Mouse (Mus musculus): ENCODE data around the gene Btbd1. TPM values are rescaled to one million over a fixed set of nuclear protein-coding genes. Genes with fewer than 3 reads are reported as not detected.

The Btbd1 gene
- polyA plus RNA-seq, 1 experiment from 2014 or later, result 100 TPM

- H3K27me3 ChIP-seq (ENCODE audit: control insufficient read depth, insufficient read depth, low read length), result no peaks in the 10 kb centered on the region
- H3K9ac ChIP-seq (ENCODE audit: low read length), result peak overlapping the region; percentile 79
- DNase-seq (ENCODE audit: low spot score) (no peak), ATAC-seq (ENCODE audit: insufficient read depth, low FRiP score, low TSS enrichment) (no peak)
- no peaks in the 10 kb centered on the region for H3K9me3 ChIP-seq (ENCODE audit: control insufficient read depth, low read length)
- 9% methylated on average over 5 of the region's 5 CpGs for WGBS
- peak overlapping the region; percentile 97 for H3K27ac ChIP-seq (ENCODE audit: low read depth, low read length)
- H3K4me1 ChIP-seq (ENCODE audit: control insufficient read depth, insufficient read depth, low read length), result peaks cover 3% of the 10 kb centered on the region; the same call in 1 of the 2 replicates
- H3K36me3 ChIP-seq (ENCODE audit: control insufficient read depth, insufficient read depth, low read length), result no peaks in the 10 kb centered on the region
- H3K4me3 ChIP-seq (ENCODE audit: low read depth, low read length), result peak overlapping the region; percentile 62
- peak overlapping the region; percentile 49 for H3K4me2 ChIP-seq (ENCODE audit: low read depth)
These were observed 40.7 kb downstream of the Btbd1 start for GRCm38 (mm10) chr7:81788536-81788935.

- Histone ChIP-seq H3K4me1 (ENCODE audit: control insufficient read depth, insufficient read depth, low read length) (no peaks in the 10 kb centered on the region), H3K27me3 (ENCODE audit: control insufficient read depth, insufficient read depth, low read length) (no peaks in the 10 kb centered on the region), H3K4me2 (ENCODE audit: low read depth) (no peak overlapping the region), H3K9ac (ENCODE audit: low read length) (no peak overlapping the region), H3K27ac (ENCODE audit: low read depth, low read length) (no peak overlapping the region), H3K36me3 (ENCODE audit: control insufficient read depth, insufficient read depth, low read length) (peaks cover 13% of the 10 kb centered on the region), H3K4me3 (ENCODE audit: low read depth, low read length) (no peak overlapping the region), H3K9me3 (ENCODE audit: control insufficient read depth, low read length) (no peaks in the 10 kb centered on the region)
- ATAC-seq (ENCODE audit: insufficient read depth, low FRiP score, low TSS enrichment), result no peak
- no peak for DNase-seq (ENCODE audit: low spot score)
- 85% methylated on average over 10 of the region's 10 CpGs for WGBS
These were observed 51.5 kb downstream of the Btbd1 start for GRCm38 (mm10) chr7:81777667-81778218.

GRCm38 (mm10) chr7:81775325-81775724 lies 53.9 kb downstream of the Btbd1 start:
- H3K4me2 ChIP-seq (ENCODE audit: low read depth), result no peak overlapping the region
- WGBS, result 88% methylated on average over 5 of the region's 5 CpGs
- peaks cover 5% of the 10 kb centered on the region; the same call in 1 of the 2 replicates for H3K36me3 ChIP-seq (ENCODE audit: control insufficient read depth, insufficient read depth, low read length)
- H3K27ac ChIP-seq (ENCODE audit: low read depth, low read length), result no peak overlapping the region
- no peak for DNase-seq (ENCODE audit: low spot score)
- H3K9me3 ChIP-seq (ENCODE audit: control insufficient read depth, low read length), result no peaks in the 10 kb centered on the region
- H3K27me3 ChIP-seq (ENCODE audit: control insufficient read depth, insufficient read depth, low read length), result no peaks in the 10 kb centered on the region
- no peak overlapping the region for H3K4me3 ChIP-seq (ENCODE audit: low read depth, low read length)
- no peak overlapping the region for H3K9ac ChIP-seq (ENCODE audit: low read length)
- ATAC-seq (ENCODE audit: insufficient read depth, low FRiP score, low TSS enrichment), result no peak
- no peaks in the 10 kb centered on the region for H3K4me1 ChIP-seq (ENCODE audit: control insufficient read depth, insufficient read depth, low read length)

- no peaks in the 10 kb centered on the region for H3K27me3 ChIP-seq (ENCODE audit: control insufficient read depth, insufficient read depth, low read length)
- DNase-seq (ENCODE audit: low spot score) (no peak), ATAC-seq (ENCODE audit: insufficient read depth, low FRiP score, low TSS enrichment) (no peak)
- H3K36me3 ChIP-seq (ENCODE audit: control insufficient read depth, insufficient read depth, low read length), result no peaks in the 10 kb centered on the region
- WGBS, result 84% methylated on average over 10 of the region's 10 CpGs
- H3K4me2 ChIP-seq (ENCODE audit: low read depth), result no peak overlapping the region
- H3K9me3 ChIP-seq (ENCODE audit: control insufficient read depth, low read length), result no peaks in the 10 kb centered on the region
- H3K4me3 ChIP-seq (ENCODE audit: low read depth, low read length), result no peak overlapping the region
- no peaks in the 10 kb centered on the region for H3K4me1 ChIP-seq (ENCODE audit: control insufficient read depth, insufficient read depth, low read length)
- no peak overlapping the region for H3K27ac ChIP-seq (ENCODE audit: low read depth, low read length)
- no peak overlapping the region for H3K9ac ChIP-seq (ENCODE audit: low read length)
These were observed 56.3 kb downstream of the Btbd1 start for GRCm38 (mm10) chr7:81772786-81773539.

- H3K4me2 ChIP-seq (ENCODE audit: low read depth), result peak overlapping the region; percentile 93
- peak; percentile 40 for DNase-seq (ENCODE audit: low spot score)
- no peaks in the 10 kb centered on the region for H3K27me3 ChIP-seq (ENCODE audit: control insufficient read depth, insufficient read depth, low read length)
- peak overlapping the region; percentile 85 for H3K9ac ChIP-seq (ENCODE audit: low read length)
- WGBS, result 2% methylated on average over 58 of the region's 60 CpGs
- H3K4me3 ChIP-seq (ENCODE audit: low read depth, low read length), result peak overlapping the region; percentile 75
- peak; percentile 75 for ATAC-seq (ENCODE audit: insufficient read depth, low FRiP score, low TSS enrichment)
- no peaks in the 10 kb centered on the region for H3K9me3 ChIP-seq (ENCODE audit: control insufficient read depth, low read length)
- H3K36me3 ChIP-seq (ENCODE audit: control insufficient read depth, insufficient read depth, low read length), result no peaks in the 10 kb centered on the region
- peaks cover 6% of the 10 kb centered on the region; the same call in 1 of the 2 replicates for H3K4me1 ChIP-seq (ENCODE audit: control insufficient read depth, insufficient read depth, low read length)
- peak overlapping the region; percentile 28 for H3K27ac ChIP-seq (ENCODE audit: low read depth, low read length)
These were observed 66.0 kb downstream of the Btbd1 start for GRCm38 (mm10) chr7:81763110-81763845.

GRCm38 (mm10) chr7:81762180-81763109 lies 66.8 kb downstream of the Btbd1 start, which contains the start of gene Ramac:
Gene Ramac, plus strand, starts transcription at chr7:81762925.
- Histone ChIP-seq H3K27me3 (ENCODE audit: control insufficient read depth, insufficient read depth, low read length) (no peaks in the 10 kb centered on the region), H3K36me3 (ENCODE audit: control insufficient read depth, insufficient read depth, low read length) (no peaks in the 10 kb centered on the region), H3K9ac (ENCODE audit: low read length) (peak within 1 kb of the TSS; percentile 85), H3K9me3 (ENCODE audit: control insufficient read depth, low read length) (no peaks in the 10 kb centered on the region), H3K4me1 (ENCODE audit: control insufficient read depth, insufficient read depth, low read length) (peaks cover 6% of the 10 kb centered on the region; the same call in 1 of the 2 replicates), H3K4me2 (ENCODE audit: low read depth) (peak within 1 kb of the TSS; percentile 93), H3K4me3 (ENCODE audit: low read depth, low read length) (peak within 1 kb of the TSS; percentile 75), H3K27ac (ENCODE audit: low read depth, low read length) (peak within 1 kb of the TSS; percentile 56)
- peak; percentile 95 for ATAC-seq (ENCODE audit: insufficient read depth, low FRiP score, low TSS enrichment)
- DNase-seq (ENCODE audit: low spot score), result peak; percentile 96
- WGBS, result under 1% methylated on average over 56 of the region's 56 CpGs

GRCm38 (mm10) chr7:81747956-81748355 lies 81.3 kb downstream of the Btbd1 start:
- whole genome bisulfite sequencing, result 87% methylated on average over 3 of the region's 3 CpGs
- no peaks in the 10 kb centered on the region for H3K36me3 ChIP-seq (ENCODE audit: control insufficient read depth, insufficient read depth, low read length)
- H3K27me3 ChIP-seq (ENCODE audit: control insufficient read depth, insufficient read depth, low read length), result no peaks in the 10 kb centered on the region
- DNase-seq (ENCODE audit: low spot score) (no peak), ATAC-seq (ENCODE audit: insufficient read depth, low FRiP score, low TSS enrichment) (no peak)
- no peak overlapping the region for H3K9ac ChIP-seq (ENCODE audit: low read length)
- no peak overlapping the region for H3K27ac ChIP-seq (ENCODE audit: low read depth, low read length)
- no peak overlapping the region for H3K4me3 ChIP-seq (ENCODE audit: low read depth, low read length)
- H3K4me2 ChIP-seq (ENCODE audit: low read depth), result no peak overlapping the region
- no peaks in the 10 kb centered on the region for H3K4me1 ChIP-seq (ENCODE audit: control insufficient read depth, insufficient read depth, low read length)
- H3K9me3 ChIP-seq (ENCODE audit: control insufficient read depth, low read length), result no peaks in the 10 kb centered on the region

- no peak for ATAC-seq (ENCODE audit: insufficient read depth, low FRiP score, low TSS enrichment)
- no peak overlapping the region for H3K9ac ChIP-seq (ENCODE audit: low read length)
- H3K9me3 ChIP-seq (ENCODE audit: control insufficient read depth, low read length), result no peaks in the 10 kb centered on the region
- H3K27me3 ChIP-seq (ENCODE audit: control insufficient read depth, insufficient read depth, low read length), result no peaks in the 10 kb centered on the region
- no peak overlapping the region for H3K27ac ChIP-seq (ENCODE audit: low read depth, low read length)
- 79% methylated on average over 4 of the region's 4 CpGs for WGBS
- H3K4me3 ChIP-seq (ENCODE audit: low read depth, low read length), result no peak overlapping the region
- peak; percentile 34 for DNase-seq (ENCODE audit: low spot score)
- H3K36me3 ChIP-seq (ENCODE audit: control insufficient read depth, insufficient read depth, low read length), result no peaks in the 10 kb centered on the region
- H3K4me2 ChIP-seq (ENCODE audit: low read depth), result no peak overlapping the region
- no peaks in the 10 kb centered on the region for H3K4me1 ChIP-seq (ENCODE audit: control insufficient read depth, insufficient read depth, low read length)
These were observed 85.1 kb downstream of the Btbd1 start for GRCm38 (mm10) chr7:81744145-81744544.

Data from neural tube, embryonic 11.5 days (tissue).